Mouse (Mus musculus): Measurements from ENCODE around the gene Tmem253.

The Tmem253 gene

DNA sequence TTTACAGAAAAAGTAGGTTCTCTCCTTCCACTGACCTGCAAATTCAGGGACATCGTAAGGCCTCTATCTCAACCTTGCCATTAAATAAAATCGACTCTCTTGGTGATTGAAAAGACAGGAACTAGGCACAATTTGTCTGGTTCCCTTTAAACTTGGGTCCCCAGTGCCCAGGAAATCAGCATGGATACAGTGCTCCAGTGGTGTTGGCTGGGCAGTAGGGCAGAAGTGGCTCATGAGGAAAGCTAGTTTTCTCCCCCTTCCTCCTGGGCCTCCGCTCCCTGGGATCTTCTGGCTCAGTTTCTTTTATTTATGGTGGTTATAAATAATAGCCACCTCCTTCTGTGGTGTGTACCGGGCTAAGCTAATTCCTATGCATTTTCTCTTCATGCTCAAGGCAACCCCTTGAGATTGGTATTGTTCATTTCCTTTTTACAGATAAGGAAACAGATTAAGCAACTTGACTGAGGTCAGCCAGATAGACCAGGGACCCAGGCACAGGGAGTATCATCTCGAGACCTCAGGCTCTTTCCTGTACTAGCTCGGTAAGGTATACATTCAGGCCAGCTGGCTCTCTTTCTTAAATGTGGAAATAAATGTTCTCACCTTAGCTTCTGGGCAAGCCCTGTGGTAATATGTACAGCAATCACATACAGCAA is at the start of gene Tmem253:
Gene Tmem253 (plus strand): TSS at position 214 of the 656 bp plus-strand sequence.
- Histone ChIP-seq H3K4me3 (replicated peaks; ENCODE audit: low read length) (peak within 1 kb of the TSS; percentile 90), H3K9me3 (ENCODE audit: low read length) (no peaks in the 10 kb centered on the region), H3K4me1 (replicated peaks; ENCODE audit: low read depth, low read length) (peaks cover 71% of the 10 kb centered on the region), H3K36me3 (ENCODE audit: insufficient read depth, low read length) (peaks cover 41% of the 10 kb centered on the region), H3K27me3 (ENCODE audit: insufficient read depth, low read length) (no peaks in the 10 kb centered on the region)
- TF ChIP-seq CTCF (conservative IDR thresholded peaks at IDR 0.05; ENCODE audit: low read length) (no peak), NANOG (IDR thresholded peaks at IDR 0.05; ENCODE audit: borderline replicate concordance, low read length) (no peak), POU5F1 (IDR thresholded peaks at IDR 0.05; ENCODE audit: borderline replicate concordance, low read length) (no peak)

DNA sequence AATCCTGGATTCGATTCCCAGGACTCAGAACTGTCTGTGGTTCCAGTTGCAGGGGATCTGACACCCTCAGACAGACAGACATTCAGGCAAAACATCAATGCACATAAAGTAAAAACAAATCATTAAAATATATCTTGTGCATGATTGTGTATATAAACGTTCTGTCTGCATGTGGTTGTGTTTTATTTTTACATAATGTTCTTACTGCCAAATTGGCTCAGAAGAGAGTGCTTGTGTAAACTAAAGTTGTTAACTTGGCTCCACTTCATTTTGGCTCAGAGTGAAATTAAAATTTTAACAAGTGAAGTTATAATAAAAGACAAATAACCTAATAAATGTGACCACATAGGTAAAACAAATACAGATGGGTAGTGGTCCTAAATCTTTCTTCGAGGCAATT is 48.1 kb upstream of the Tmem253 start:
- no peak for TF ChIP-seq POU5F1 (IDR thresholded peaks at IDR 0.05; ENCODE audit: borderline replicate concordance, low read length)
- no peak for TF ChIP-seq CTCF (conservative IDR thresholded peaks at IDR 0.05; ENCODE audit: low read length)
- TF ChIP-seq NANOG (IDR thresholded peaks at IDR 0.05; ENCODE audit: borderline replicate concordance, low read length), result no peak
- H3K27me3 ChIP-seq (ENCODE audit: insufficient read depth, low read length), result no peaks in the 10 kb centered on the region
- no peaks in the 10 kb centered on the region for H3K4me1 ChIP-seq (replicated peaks; ENCODE audit: low read depth, low read length)

DNA sequence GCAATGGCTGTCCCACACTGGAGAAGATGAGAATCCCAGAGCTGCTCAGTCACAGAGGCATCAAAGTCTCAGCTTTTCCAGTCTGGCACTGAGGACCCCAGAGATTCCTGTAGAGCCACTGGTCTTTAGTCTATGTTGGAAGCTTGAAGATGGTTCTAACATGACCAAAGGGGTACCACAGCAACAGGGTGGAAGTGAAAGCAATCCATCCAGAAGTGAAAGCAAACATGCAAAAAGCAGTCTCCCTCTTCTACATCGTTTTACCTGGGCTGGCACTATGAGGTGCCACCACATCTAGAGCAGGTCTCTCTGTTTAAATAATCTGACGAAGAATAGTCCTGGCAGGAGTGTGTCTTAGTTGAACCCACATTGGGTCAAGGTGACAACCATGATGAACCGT is 36.2 kb upstream of the Tmem253 start:
- Histone ChIP-seq H3K9me3 (ENCODE audit: low read length) (no peaks in the 10 kb centered on the region), H3K4me3 (replicated peaks; ENCODE audit: low read length) (no peak overlapping the region), H3K4me1 (replicated peaks; ENCODE audit: low read depth, low read length) (peaks cover 10% of the 10 kb centered on the region), H3K27me3 (ENCODE audit: insufficient read depth, low read length) (peaks cover 18% of the 10 kb centered on the region), H3K36me3 (ENCODE audit: insufficient read depth, low read length) (no peaks in the 10 kb centered on the region)
- no peak for TF ChIP-seq CTCF (conservative IDR thresholded peaks at IDR 0.05; ENCODE audit: low read length)
- TF ChIP-seq POU5F1 (IDR thresholded peaks at IDR 0.05; ENCODE audit: borderline replicate concordance, low read length), result no peak
- TF ChIP-seq NANOG (IDR thresholded peaks at IDR 0.05; ENCODE audit: borderline replicate concordance, low read length), result no peak

More for the DNA sequence above, 48.1 kb upstream of the Tmem253 start:
- H3K36me3 ChIP-seq (ENCODE audit: insufficient read depth, low read length), result no peaks in the 10 kb centered on the region
- H3K4me3 ChIP-seq (replicated peaks; ENCODE audit: low read length), result no peak overlapping the region
- H3K9me3 ChIP-seq (ENCODE audit: low read length), result no peaks in the 10 kb centered on the region

DNA sequence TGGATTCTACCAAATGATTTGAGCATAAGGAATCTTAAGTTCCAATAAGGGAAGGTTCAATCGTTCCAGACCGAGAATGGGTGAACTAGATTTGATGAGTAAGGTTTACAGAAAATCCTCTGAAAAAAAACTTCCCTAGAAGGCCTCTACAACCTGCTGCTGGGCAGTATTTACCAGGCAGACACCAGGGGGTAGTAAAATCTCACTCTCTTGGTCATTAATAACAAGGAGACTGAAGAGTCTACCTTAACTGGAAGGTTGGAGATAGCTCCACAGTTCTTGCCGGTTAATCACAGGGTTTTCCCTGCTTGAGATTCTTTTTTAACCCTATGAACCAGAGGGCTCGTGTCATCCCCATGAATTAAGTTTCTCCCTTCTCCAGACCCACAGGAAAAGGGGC is 32.2 kb upstream of the Tmem253 start:
- H3K36me3 ChIP-seq (ENCODE audit: insufficient read depth, low read length), result no peaks in the 10 kb centered on the region
- peaks cover 52% of the 10 kb centered on the region for H3K27me3 ChIP-seq (ENCODE audit: insufficient read depth, low read length)
- H3K4me3 ChIP-seq (replicated peaks; ENCODE audit: low read length), result no peak overlapping the region
- no peaks in the 10 kb centered on the region for H3K9me3 ChIP-seq (ENCODE audit: low read length)
- TF ChIP-seq CTCF (conservative IDR thresholded peaks at IDR 0.05; ENCODE audit: low read length), result no peak
- TF ChIP-seq NANOG (IDR thresholded peaks at IDR 0.05; ENCODE audit: borderline replicate concordance, low read length), result no peak
- TF ChIP-seq POU5F1 (IDR thresholded peaks at IDR 0.05; ENCODE audit: borderline replicate concordance, low read length), result no peak
- peaks cover 25% of the 10 kb centered on the region for H3K4me1 ChIP-seq (replicated peaks; ENCODE audit: low read depth, low read length)

DNA sequence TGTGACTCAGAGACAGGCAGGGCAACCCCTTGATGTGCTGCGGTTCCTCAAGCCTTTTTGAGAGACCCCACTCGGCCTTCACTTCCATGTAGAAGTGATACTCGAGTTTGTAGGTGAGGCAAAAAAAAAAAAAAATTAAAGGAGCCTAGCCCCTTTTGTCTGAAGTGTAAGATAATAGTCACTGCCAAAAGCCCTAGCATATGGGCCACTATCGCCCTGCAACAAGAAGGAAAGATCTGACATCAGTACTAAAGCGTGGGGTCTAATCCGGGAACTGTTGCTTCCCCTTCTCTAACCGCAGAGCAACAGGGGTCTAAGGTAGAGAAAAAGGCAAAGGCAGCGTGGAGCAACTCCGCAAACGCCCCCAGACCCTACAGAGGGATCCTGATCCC is 31.6 kb upstream of the Tmem253 start:
- Histone ChIP-seq H3K36me3 (ENCODE audit: insufficient read depth, low read length) (no peaks in the 10 kb centered on the region), H3K4me3 (replicated peaks; ENCODE audit: low read length) (peak overlapping the region; percentile 81)
- TF ChIP-seq CTCF (conservative IDR thresholded peaks at IDR 0.05; ENCODE audit: low read length) (no peak), POU5F1 (IDR thresholded peaks at IDR 0.05; ENCODE audit: borderline replicate concordance, low read length) (no peak), NANOG (IDR thresholded peaks at IDR 0.05; ENCODE audit: borderline replicate concordance, low read length) (no peak)

DNA sequence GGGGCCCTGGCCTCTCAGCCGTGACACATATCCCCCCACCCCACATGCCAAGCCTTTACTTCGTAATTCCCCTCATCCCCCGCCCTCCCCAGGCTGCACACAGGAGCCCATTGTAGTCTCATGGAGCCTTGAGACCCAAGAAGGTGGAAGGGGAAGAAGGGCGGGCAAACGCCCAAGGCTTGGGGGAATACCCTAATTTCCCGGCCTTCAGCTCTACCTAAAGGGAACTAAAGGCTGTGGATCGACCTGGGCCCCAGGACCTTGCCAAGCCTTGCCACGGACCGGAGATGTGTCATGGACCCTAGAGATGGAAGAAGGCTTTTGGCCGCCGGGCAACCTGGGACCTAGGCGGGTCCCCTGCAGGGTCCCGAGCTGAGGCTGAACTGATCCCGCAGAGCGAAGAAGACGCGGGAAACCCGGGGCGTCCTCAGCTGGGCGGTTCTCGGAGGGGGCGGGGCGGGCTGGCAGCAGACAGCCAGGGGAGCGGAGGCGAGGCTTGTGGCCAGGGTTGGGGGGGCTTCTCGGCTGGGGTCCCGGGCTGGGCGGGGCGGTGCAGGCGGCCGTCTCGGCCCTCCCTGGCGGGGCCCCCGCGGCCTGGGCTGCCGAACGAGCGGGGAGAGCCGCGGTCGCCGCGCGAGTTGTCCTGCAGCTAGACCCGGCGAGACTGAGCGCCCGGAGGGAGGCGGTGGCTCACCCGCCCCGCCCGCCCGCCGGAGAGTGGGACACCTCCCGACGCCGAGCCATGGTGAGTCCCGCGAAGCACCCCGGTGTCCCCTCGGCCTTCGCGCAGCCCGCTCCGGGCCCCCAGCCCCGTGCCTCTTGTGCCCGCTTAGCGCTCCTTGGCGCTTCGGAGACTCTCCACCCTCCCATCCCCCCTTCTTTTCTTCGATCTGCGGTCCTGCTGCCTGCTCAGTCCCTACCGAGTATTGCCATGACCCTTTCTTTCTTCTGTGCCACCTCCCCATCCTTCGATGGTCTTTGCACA is 30.9 kb upstream of the Tmem253 start, which contains the start of gene Arhgef40:
Gene Arhgef40 (plus strand): TSS at position 473 of the 985 bp plus-strand sequence.
- Histone ChIP-seq H3K4me3 (replicated peaks; ENCODE audit: low read length) (peak within 1 kb of the TSS; percentile 81), H3K9me3 (ENCODE audit: low read length) (no peaks in the 10 kb centered on the region), H3K27me3 (ENCODE audit: insufficient read depth, low read length) (peaks cover 63% of the 10 kb centered on the region), H3K36me3 (ENCODE audit: insufficient read depth, low read length) (no peaks in the 10 kb centered on the region), H3K4me1 (replicated peaks; ENCODE audit: low read depth, low read length) (peaks cover 37% of the 10 kb centered on the region)
- TF ChIP-seq CTCF (conservative IDR thresholded peaks at IDR 0.05; ENCODE audit: low read length) (no peak), POU5F1 (IDR thresholded peaks at IDR 0.05; ENCODE audit: borderline replicate concordance, low read length) (no peak), NANOG (IDR thresholded peaks at IDR 0.05; ENCODE audit: borderline replicate concordance, low read length) (no peak)

More for the DNA sequence above, 31.6 kb upstream of the Tmem253 start:
- H3K27me3 ChIP-seq (ENCODE audit: insufficient read depth, low read length), result peaks cover 56% of the 10 kb centered on the region
- H3K9me3 ChIP-seq (ENCODE audit: low read length), result no peaks in the 10 kb centered on the region
- peaks cover 30% of the 10 kb centered on the region for H3K4me1 ChIP-seq (replicated peaks; ENCODE audit: low read depth, low read length)

DNA sequence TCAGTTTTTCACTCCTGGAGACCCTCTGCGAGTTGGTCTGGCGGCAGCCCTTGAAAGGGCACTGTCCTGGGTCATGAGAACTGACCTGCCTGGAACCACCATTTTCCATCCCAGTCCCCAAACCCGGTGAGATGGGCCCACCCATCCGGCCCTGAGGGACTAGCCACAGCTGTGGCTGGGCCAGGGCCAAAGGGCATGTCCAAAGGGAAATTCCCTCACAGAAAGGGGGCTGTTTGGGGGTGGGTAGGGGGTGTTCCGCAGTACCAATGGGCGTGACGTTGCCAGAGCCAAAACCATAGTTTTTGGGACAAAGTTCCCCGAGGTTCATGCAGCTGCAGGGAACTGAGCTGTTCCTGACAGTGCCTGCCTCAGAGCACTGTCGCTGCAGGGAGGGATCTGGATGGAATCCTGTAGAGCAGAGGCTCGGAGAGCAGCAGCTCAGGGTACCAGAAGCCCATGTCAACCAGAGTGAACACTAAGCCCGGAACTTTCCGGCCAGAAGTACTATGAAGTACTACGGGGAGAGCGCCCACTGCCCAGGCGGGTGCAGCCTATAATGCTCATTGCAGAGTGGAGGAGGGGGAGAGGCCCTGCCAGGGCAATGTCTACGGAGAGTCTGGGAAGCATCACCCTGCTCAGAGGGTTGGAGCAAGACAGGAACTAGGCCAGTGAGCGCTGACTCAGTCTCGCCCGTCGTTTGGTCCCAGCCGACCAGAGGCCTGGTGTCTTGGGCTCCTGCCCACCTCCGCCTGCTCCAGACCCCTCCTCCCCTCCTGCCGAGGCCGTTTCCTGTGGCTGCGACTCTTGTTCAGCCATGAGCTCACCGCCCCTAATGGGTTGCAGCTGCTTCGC is 29.9 kb upstream of the Tmem253 start:
- Histone ChIP-seq H3K4me1 (replicated peaks; ENCODE audit: low read depth, low read length) (peaks cover 43% of the 10 kb centered on the region), H3K4me3 (replicated peaks; ENCODE audit: low read length) (peak overlapping the region; percentile 81), H3K9me3 (ENCODE audit: low read length) (no peaks in the 10 kb centered on the region), H3K27me3 (ENCODE audit: insufficient read depth, low read length) (peaks cover 71% of the 10 kb centered on the region), H3K36me3 (ENCODE audit: insufficient read depth, low read length) (no peaks in the 10 kb centered on the region)
- TF ChIP-seq CTCF (conservative IDR thresholded peaks at IDR 0.05; ENCODE audit: low read length) (no peak), NANOG (IDR thresholded peaks at IDR 0.05; ENCODE audit: borderline replicate concordance, low read length) (no peak), POU5F1 (IDR thresholded peaks at IDR 0.05; ENCODE audit: borderline replicate concordance, low read length) (no peak)
